Mouse (Mus musculus): ENCODE data around the gene 9030612E09Rik.

The 9030612E09Rik gene

GRCm38 (mm10) chr10:43174326-43175155 is at the start of gene 9030612E09Rik, which contains the start of gene Sobp:
TSS of gene 9030612E09Rik (plus strand) at chr10:43174704.
TSS of gene Sobp (minus strand) at chr10:43174530.
- peak; percentile 38 for DNase-seq

GRCm38 (mm10) chr10:43128750-43129149 is 45.8 kb upstream of the 9030612E09Rik start:
- no peak for DNase-seq

- DNase-seq: no peak
These were observed 40.5 kb upstream of the 9030612E09Rik start for GRCm38 (mm10) chr10:43134027-43134426.

- DNase-seq: no peak
These were observed 31.3 kb upstream of the 9030612E09Rik start for GRCm38 (mm10) chr10:43143173-43143572.

GRCm38 (mm10) chr10:43148456-43148855 is 26.0 kb upstream of the 9030612E09Rik start:
- no peak for DNase-seq

- DNase-seq: no peak
These were observed 21.9 kb upstream of the 9030612E09Rik start for GRCm38 (mm10) chr10:43152643-43153042.

- no peak for DNase-seq
These were observed 19.4 kb upstream of the 9030612E09Rik start for GRCm38 (mm10) chr10:43155046-43155560.

- DNase-seq: no peak
These were observed 15.6 kb upstream of the 9030612E09Rik start for GRCm38 (mm10) chr10:43158917-43159316.

- DNase-seq: no peak
These were observed 15.2 kb upstream of the 9030612E09Rik start for GRCm38 (mm10) chr10:43159333-43159732.

GRCm38 (mm10) chr10:43162318-43162717 is 12.2 kb upstream of the 9030612E09Rik start:
- no peak for DNase-seq

- DNase-seq: no peak
These were observed 10.1 kb upstream of the 9030612E09Rik start for GRCm38 (mm10) chr10:43164406-43164805.

GRCm38 (mm10) chr10:43166146-43166545 is 8.4 kb upstream of the 9030612E09Rik start:
- no peak for DNase-seq

GRCm38 (mm10) chr10:43166817-43167216 is 7.7 kb upstream of the 9030612E09Rik start:
- DNase-seq: no peak

GRCm38 (mm10) chr10:43168847-43169246 is 5.7 kb upstream of the 9030612E09Rik start:
- DNase-seq: no peak

GRCm38 (mm10) chr10:43171106-43171505 is 3.4 kb upstream of the 9030612E09Rik start:
- DNase-seq: no peak

GRCm38 (mm10) chr10:43172066-43172465 is 2.4 kb upstream of the 9030612E09Rik start:
- no peak for DNase-seq

GRCm38 (mm10) chr10:43172554-43172953 is 1.9 kb upstream of the 9030612E09Rik start:
- DNase-seq: no peak

- DNase-seq: peak; percentile 30
These were observed 1.2 kb upstream of the 9030612E09Rik start for GRCm38 (mm10) chr10:43173141-43173827.

- DNase-seq: peak; percentile 45
These were observed 627 bp upstream of the 9030612E09Rik start for GRCm38 (mm10) chr10:43173828-43174325.

- DNase-seq: no peak
These were observed 675 bp downstream of the 9030612E09Rik start for GRCm38 (mm10) chr10:43175156-43175601.

GRCm38 (mm10) chr10:43180313-43180912 is 5.9 kb downstream of the 9030612E09Rik start:
- no peak for DNase-seq

- DNase-seq: no peak
These were observed 25.7 kb downstream of the 9030612E09Rik start for GRCm38 (mm10) chr10:43200206-43200605.

GRCm38 (mm10) chr10:43203865-43204264 is 29.4 kb downstream of the 9030612E09Rik start:
- DNase-seq: no peak

All from thymus, postnatal 4 days (tissue).